Mouse (Mus musculus): ENCODE results near the gene Gm49396. TPM values are rescaled to one million over a fixed set of nuclear protein-coding genes. Genes with fewer than 3 reads are reported as not detected.

The Gm49396 gene
- polyA plus RNA-seq, 1 experiment from 2014 or later: 15.1 TPM

DNA sequence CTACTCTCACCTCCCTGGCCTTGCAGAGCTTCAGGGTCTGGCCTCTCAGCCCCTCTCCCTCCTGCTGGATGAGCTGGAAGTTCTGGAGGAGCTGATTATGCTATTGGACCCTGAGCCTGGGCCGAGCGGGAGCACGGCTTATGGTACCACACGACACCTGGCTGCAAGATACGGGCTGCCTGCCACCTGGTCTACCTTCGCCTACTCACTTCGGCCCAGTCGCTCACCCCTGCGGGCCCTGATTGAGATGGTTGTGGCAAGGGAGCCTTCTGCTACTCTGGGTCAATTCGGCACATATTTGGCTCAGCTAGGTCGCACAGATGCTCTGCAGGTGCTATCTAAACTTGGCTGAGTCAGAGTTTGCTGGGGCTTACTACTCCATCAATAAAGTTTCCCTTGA is 4.4 kb downstream of the Gm49396 start:
- no peak overlapping the region for H3K27ac ChIP-seq
- peaks cover 9% of the 10 kb centered on the region for H3K4me1 ChIP-seq
- H3K4me3 ChIP-seq: no peak overlapping the region
- no peak overlapping the region for H3K9ac ChIP-seq
- no peak for ATAC-seq (ENCODE audit: borderline replicate concordance, extremely low read depth, low FRiP score, low TSS enrichment)
- no peak overlapping the region for H3K4me2 ChIP-seq
- no peaks in the 10 kb centered on the region for H3K9me3 ChIP-seq
- whole genome bisulfite sequencing: 85% methylated on average over 11 of the region's 11 CpGs
- H3K36me3 ChIP-seq: peaks cover 69% of the 10 kb centered on the region
- H3K27me3 ChIP-seq: no peaks in the 10 kb centered on the region

DNA sequence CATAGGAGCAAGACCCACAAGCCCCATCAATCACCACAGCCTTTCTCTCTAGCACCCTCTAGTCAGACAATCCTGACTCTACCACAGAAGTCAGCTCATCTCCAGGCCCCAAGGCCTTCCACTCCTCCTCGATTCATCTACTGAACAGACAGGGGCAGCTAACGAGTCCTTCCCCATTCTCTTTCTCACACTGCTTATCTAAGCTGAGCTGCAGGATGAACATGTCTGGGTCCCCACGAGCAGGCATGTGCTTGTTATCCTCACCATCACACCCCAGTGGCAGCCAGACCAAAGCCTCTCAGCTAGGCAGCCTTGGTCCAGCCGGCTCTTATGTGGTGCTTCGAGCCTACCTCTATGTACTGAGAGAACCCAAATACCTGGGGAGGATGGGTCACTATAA is 9.2 kb downstream of the Gm49396 start:
- no peak for ATAC-seq (ENCODE audit: borderline replicate concordance, extremely low read depth, low FRiP score, low TSS enrichment)
- H3K27me3 ChIP-seq: no peaks in the 10 kb centered on the region
- no peak overlapping the region for H3K4me3 ChIP-seq
- peaks cover 95% of the 10 kb centered on the region for H3K36me3 ChIP-seq
- H3K4me1 ChIP-seq: no peaks in the 10 kb centered on the region
- 89% methylated on average over 5 of the region's 5 CpGs for WGBS
- H3K9me3 ChIP-seq: no peaks in the 10 kb centered on the region
- H3K27ac ChIP-seq: no peak overlapping the region
- H3K4me2 ChIP-seq: no peak overlapping the region
- H3K9ac ChIP-seq: no peak overlapping the region

DNA sequence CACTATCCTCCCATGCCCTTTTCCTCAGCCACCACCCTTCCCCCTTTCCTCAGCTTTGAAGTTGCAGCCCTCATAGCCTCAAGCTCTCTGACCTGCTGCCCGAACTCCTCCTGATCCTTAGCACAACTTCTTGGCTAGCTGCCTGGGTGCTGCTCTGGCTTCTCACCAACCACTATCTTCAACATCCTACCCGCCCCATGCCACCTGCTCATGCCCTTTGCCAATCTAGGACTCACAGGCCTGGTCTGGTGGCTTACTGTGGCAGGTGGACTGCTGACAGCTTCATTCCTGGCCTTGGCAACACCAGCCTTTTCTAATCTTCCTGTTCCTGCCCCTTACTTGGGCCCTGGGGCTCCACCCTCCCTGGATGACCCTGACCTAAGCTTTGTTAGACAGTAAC is 9.8 kb downstream of the Gm49396 start:
- no peak for ATAC-seq (ENCODE audit: borderline replicate concordance, extremely low read depth, low FRiP score, low TSS enrichment)
- H3K4me1 ChIP-seq: no peaks in the 10 kb centered on the region
- H3K27me3 ChIP-seq: no peaks in the 10 kb centered on the region
- no peak overlapping the region for H3K4me2 ChIP-seq
- 73% methylated on average over 2 of the region's 2 CpGs for WGBS
- H3K9ac ChIP-seq: no peak overlapping the region
- H3K4me3 ChIP-seq: no peak overlapping the region
- H3K9me3 ChIP-seq: no peaks in the 10 kb centered on the region
- H3K27ac ChIP-seq: no peak overlapping the region
- H3K36me3 ChIP-seq: peaks cover 98% of the 10 kb centered on the region

DNA sequence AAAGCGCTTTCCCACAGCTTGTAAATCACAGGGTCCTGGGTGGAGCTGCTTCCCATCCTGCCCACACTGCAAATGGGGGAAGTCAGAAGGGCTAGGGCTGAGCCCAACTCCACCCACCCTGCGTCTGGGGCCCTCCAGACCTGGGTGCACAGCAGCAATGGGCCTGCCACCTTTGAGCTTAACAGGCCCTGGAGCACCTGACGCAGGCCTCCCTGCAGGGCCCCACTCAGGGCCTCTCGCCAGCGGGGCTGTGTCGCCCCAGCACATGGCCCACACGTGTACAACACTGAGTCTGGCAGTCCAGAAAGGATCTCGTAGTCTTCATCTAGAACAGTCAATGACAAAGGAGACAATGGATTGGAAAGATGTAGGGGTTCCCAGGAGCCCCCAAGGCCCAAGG is 16.8 kb downstream of the Gm49396 start:
- Histone ChIP-seq H3K9me3 (no peaks in the 10 kb centered on the region), H3K27me3 (no peaks in the 10 kb centered on the region), H3K36me3 (peaks cover 99% of the 10 kb centered on the region), H3K9ac (no peak overlapping the region), H3K4me3 (no peak overlapping the region), H3K27ac (no peak overlapping the region), H3K4me1 (no peaks in the 10 kb centered on the region), H3K4me2 (no peak overlapping the region)
- WGBS: 93% methylated on average over 8 of the region's 8 CpGs
- no peak for ATAC-seq (ENCODE audit: borderline replicate concordance, extremely low read depth, low FRiP score, low TSS enrichment)

DNA sequence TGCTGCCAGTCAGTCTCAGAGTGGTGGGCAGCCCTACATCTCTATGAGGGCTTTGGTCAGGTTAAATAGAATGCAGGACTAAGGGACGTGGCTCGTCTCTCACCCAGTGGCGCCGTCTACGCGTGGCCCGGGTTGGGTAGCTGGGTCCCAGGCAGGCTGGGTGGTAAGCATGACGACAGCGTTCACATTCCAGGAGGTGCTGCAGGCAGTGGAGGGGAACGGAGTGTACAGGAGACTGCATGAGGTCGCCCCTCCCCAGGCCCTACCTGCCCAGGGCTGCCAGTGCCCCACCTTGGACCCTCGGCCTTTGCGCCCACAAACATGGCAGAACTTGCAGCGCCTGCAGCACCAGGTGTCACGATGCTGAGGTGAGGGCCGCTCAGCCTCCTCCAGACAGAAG is 18.4 kb downstream of the Gm49396 start:
- no peak overlapping the region for H3K4me3 ChIP-seq
- no peak overlapping the region for H3K27ac ChIP-seq
- no peak for ATAC-seq (ENCODE audit: borderline replicate concordance, extremely low read depth, low FRiP score, low TSS enrichment)
- no peaks in the 10 kb centered on the region for H3K9me3 ChIP-seq
- H3K4me2 ChIP-seq: no peak overlapping the region
- peaks cover 1% of the 10 kb centered on the region; the same call in 1 of the 2 replicates for H3K4me1 ChIP-seq
- H3K9ac ChIP-seq: no peak overlapping the region
- peaks cover 99% of the 10 kb centered on the region for H3K36me3 ChIP-seq
- no peaks in the 10 kb centered on the region for H3K27me3 ChIP-seq
- 93% methylated on average over 16 of the region's 16 CpGs for WGBS

DNA sequence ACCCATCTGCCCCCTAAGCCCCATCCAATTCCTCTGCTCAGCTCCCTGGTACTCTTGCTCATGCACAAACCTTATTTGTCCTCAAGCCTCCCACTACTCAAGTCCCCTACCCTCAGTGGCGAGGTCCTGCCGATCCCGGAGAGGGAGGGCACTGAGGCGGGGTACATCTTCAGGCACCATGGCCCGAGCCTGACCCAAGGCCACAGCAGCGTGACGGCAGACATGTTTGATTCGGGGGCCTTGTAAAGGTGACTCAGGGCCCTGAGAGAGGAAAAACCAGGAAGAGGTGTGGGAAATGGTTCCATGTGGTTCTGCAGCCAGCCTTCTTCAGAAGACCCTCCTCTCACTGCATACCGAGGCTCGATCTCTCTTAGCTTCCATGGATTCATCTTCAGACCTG is 21.2 kb downstream of the Gm49396 start:
- Histone ChIP-seq H3K9me3 (no peaks in the 10 kb centered on the region), H3K4me1 (peaks cover 12% of the 10 kb centered on the region), H3K9ac (no peak overlapping the region), H3K4me3 (no peak overlapping the region), H3K27ac (no peak overlapping the region), H3K27me3 (no peaks in the 10 kb centered on the region), H3K4me2 (no peak overlapping the region), H3K36me3 (peaks cover 74% of the 10 kb centered on the region)
- WGBS: 91% methylated on average over 10 of the region's 10 CpGs
- ATAC-seq (ENCODE audit: borderline replicate concordance, extremely low read depth, low FRiP score, low TSS enrichment): no peak

DNA sequence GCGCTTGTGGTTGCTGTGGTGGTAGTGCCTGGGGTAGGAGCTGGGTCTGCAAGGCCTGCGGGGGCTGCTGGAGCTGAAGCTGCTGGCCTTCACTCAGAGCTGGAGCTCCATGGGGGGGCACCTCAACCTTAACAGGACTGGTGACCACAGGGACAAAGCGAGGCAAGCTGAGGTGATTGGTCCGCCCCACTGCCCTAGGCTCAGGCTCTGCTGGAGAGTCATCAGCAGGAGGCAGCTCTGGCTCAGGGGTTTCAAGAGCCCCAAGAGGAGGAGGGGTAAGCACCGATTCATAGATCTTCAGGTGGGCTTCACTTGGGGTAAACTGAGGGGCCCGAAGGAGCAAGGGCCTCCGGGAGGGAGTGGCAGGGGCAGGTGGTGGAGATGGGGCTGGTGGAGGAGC is 22.0 kb downstream of the Gm49396 start:
- Histone ChIP-seq H3K36me3 (peaks cover 66% of the 10 kb centered on the region), H3K27ac (no peak overlapping the region), H3K4me1 (peaks cover 18% of the 10 kb centered on the region), H3K27me3 (no peaks in the 10 kb centered on the region), H3K4me3 (no peak overlapping the region), H3K9ac (no peak overlapping the region), H3K4me2 (no peak overlapping the region), H3K9me3 (no peaks in the 10 kb centered on the region)
- no peak for ATAC-seq (ENCODE audit: borderline replicate concordance, extremely low read depth, low FRiP score, low TSS enrichment)
- WGBS: 95% methylated on average over 7 of the region's 7 CpGs

DNA sequence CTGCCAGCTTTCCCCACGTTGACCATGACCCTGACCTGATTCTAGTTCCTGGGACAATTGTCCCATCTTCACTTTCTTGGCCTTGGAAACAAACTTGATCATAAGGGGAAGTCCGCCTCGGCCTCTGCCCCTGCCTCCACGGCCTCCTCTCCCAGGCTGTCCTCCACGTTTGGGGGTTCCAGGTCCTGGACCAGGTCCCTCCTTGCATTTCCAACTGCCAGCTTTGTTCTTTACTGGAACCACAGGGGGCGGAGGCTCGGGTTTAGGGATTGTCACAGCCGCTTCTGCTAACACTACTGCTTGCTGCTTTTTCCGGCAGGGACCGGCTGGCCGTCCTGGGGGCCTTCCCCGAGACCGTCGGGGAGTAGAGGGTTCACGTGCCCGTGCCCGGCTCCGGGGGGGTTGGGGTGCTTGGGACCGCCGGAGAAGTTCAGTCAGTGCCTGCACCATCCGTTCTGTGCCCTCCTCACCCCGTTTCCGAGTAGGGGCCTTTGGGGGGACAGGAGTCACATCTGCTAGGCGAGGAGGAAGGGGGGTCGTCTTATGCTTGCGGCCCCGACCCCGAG is 23.4 kb downstream of the Gm49396 start:
- Histone ChIP-seq H3K4me1 (peaks cover 18% of the 10 kb centered on the region), H3K9ac (no peak overlapping the region), H3K27me3 (no peaks in the 10 kb centered on the region), H3K27ac (no peak overlapping the region), H3K36me3 (peaks cover 53% of the 10 kb centered on the region), H3K4me2 (peak overlapping the region; percentile 80; the same call in 1 of the 2 replicates), H3K9me3 (no peaks in the 10 kb centered on the region), H3K4me3 (peak overlapping the region; percentile 99)
- WGBS: 91% methylated on average over 28 of the region's 28 CpGs
- ATAC-seq (ENCODE audit: borderline replicate concordance, extremely low read depth, low FRiP score, low TSS enrichment): no peak

DNA sequence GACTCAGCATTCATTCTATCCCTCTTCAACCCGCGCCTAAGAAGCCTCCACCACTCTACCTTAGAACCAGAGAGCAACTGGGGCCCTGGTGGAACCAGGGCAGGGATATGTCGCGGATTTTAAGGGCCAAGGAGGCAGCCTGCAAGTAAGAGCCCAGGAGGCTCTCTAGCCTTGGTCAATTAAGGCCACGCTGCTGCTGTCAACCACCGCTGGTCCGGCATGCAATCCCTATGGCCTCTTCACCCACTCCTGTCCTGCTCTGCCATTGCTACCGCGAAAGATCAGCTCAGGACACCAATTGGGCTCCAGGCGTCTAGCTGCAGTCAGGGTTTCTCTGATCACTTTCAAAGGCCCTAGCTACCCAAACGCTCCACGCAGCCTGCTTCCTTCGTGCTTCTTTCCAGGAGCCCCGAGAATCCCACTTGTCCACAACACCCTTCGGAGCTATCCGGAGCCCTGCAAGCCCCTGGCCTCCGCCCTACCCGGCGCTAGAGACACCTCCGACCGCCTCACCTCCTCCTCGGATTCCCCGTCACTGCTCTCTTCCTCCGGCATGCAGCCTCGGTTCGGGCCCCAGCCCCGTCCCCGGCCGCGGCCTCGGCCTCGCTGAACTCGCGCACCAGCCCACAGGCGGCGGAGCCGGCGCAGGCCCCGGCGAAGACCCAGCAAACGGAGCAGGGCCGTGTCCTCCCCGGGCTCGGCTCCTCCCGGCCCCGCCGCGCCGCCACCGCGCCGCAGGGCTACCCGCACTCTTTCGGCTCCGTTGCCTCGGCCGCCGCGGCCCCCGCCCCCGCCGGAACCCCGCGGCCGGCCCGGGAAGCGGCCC is 24.9 kb downstream of the Gm49396 start:
- H3K9ac ChIP-seq: peak overlapping the region; percentile 95
- H3K4me3 ChIP-seq: peak overlapping the region; percentile 99
- WGBS: 1% methylated on average over 67 of the region's 67 CpGs
- peak; percentile 33 for ATAC-seq (ENCODE audit: borderline replicate concordance, extremely low read depth, low FRiP score, low TSS enrichment)
- peaks cover 18% of the 10 kb centered on the region for H3K4me1 ChIP-seq
- peak overlapping the region; percentile 80 for H3K4me2 ChIP-seq
- H3K27me3 ChIP-seq: no peaks in the 10 kb centered on the region
- H3K36me3 ChIP-seq: peaks cover 38% of the 10 kb centered on the region
- no peaks in the 10 kb centered on the region for H3K9me3 ChIP-seq
- H3K27ac ChIP-seq: peak overlapping the region; percentile 94

DNA sequence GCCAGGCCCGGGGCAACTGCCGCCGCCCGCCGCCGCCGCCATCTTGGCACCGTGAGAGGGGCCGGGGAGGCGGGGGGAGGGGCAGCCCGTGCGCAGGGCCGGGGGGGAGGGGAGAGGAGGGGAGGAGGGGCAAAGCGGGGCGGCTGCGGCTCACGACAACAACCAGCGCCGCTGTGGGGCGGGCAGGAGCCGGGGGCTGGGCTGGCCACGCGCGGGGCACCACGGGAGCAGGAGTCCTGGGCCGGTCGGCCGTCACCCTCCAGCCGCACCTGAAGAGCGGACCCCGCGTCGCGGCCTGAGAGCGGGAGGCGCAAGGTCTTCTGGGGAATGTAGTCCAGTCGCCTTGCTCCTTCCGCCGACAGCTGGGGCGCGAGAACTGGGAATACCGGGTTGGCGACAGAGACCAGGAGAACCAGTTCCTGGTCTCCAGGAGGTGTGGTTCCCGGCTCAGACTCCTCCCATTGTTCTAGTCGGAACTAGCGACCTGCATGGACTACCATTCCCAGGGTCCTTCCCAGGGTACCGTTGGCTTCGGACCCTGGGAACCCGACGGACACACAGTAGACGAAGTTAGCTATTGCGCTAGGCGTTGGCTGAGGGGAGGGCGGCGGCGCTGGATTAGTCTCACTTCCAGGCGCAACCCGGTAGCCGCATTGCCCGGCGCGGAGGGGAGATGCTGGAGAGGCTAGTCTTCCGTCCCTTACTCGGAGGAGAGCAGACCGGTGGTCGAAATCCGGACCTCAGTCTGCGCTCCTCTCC is 25.7 kb downstream of the Gm49396 start, which contains the start of gene Kmt2b:
Gene Kmt2b, minus strand, starts transcription at position 51 of the 759 bp plus-strand sequence.
- peaks cover 18% of the 10 kb centered on the region for H3K4me1 ChIP-seq

DNA sequence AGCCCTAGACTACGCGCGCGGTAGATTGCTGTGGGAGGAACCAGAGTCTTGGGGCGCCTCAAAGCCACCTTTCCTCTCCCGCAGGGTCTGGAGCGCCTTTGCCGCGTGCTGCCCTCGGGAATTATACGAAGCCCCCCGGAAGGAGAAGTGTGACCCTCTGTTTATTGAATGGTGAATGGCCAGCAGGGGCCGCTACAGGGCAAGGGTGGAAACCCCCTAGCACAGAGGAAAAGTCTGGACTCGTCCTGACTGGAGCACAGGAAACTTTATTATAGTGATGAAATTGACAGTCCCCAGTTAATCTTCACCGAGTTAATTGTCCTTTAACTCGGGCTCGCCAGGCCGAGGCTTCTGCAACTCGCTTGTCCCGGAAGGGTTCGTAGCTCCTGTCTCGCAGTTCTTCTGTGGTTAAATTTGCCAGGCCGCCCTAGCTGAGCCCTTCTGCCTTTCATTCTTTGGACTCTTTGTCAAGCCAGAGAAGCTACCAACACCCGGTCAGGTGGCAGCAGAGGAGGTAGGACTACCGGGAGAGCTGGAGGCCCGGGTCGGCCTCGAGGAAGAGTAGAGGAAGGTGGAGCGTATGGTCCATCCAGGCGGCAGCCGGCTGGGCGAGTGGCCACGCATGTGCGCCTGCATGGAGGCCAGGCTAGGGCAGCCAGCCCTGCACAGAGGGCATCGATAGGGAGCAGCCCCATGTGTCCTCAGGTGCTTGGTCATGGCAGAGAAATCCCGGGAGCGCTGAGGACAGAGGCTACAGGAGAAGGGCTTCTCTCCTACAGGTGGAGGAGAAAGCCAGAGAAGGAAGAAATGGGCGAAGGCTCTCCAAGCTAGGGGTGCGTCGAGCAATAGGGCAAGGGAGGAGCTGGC is 26.5 kb downstream of the Gm49396 start:
- Histone ChIP-seq H3K9me3 (no peaks in the 10 kb centered on the region), H3K4me1 (peaks cover 18% of the 10 kb centered on the region), H3K4me3 (peak overlapping the region; percentile 99), H3K27ac (peak overlapping the region; percentile 94), H3K9ac (peak overlapping the region; percentile 95), H3K4me2 (peak overlapping the region; percentile 80), H3K36me3 (peaks cover 21% of the 10 kb centered on the region), H3K27me3 (no peaks in the 10 kb centered on the region)
- ATAC-seq (ENCODE audit: borderline replicate concordance, extremely low read depth, low FRiP score, low TSS enrichment): peak; percentile 55; the same call in 1 of the 2 replicates
- WGBS: 20% methylated on average over 39 of the region's 40 CpGs

More for the DNA sequence above, 25.7 kb downstream of the Gm49396 start, which contains the start of gene Kmt2b:
- Histone ChIP-seq H3K27me3 (no peaks in the 10 kb centered on the region), H3K4me3 (peak within 1 kb of the TSS; percentile 99), H3K9ac (peak within 1 kb of the TSS; percentile 95), H3K4me2 (peak within 1 kb of the TSS; percentile 80), H3K9me3 (no peaks in the 10 kb centered on the region), H3K36me3 (peaks cover 30% of the 10 kb centered on the region), H3K27ac (peak within 1 kb of the TSS; percentile 94)
- under 1% methylated on average over 54 of the region's 68 CpGs for WGBS
- ATAC-seq (ENCODE audit: borderline replicate concordance, extremely low read depth, low FRiP score, low TSS enrichment): peak; percentile 96
